19 mouse cellular contexts compared by ENCODE assay signal in genomic region chr9:99797066-99797770, GRCm38 (mm10).
DNase-seq lines count a peak whose midpoint lies in the region; ATAC-seq lines count a peak whose summit lies in the region.
"Had no signal": no experiment of that assay in that cellular context is flagged by ENCODE, and none has a peak within 500 bp of the region (broad histone marks: within the 10 kb centered on the region; RNA-seq: fewer than 3 reads in every experiment).

No protein-coding gene starts in this region.

- H3K4me1 ChIP-seq in midbrain, embryonic 11.5 days (ENCODE audit: control insufficient read depth, insufficient read depth, low read length), result peaks cover 34% of the 10 kb centered on the region
- H3K4me1 ChIP-seq in midbrain, embryonic 15.5 days, result peaks cover 24% of the 10 kb centered on the region
- H3K4me1 ChIP-seq in hindbrain, embryonic 13.5 days (replicated peaks), result peaks cover 35% of the 10 kb centered on the region
- H3K4me1 ChIP-seq in heart, embryonic 10.5 days, result peaks cover 7% of the 10 kb centered on the region

- no peaks in the 10 kb centered on the region for H3K9me3 ChIP-seq in midbrain, embryonic 11.5 days (ENCODE audit: control insufficient read depth, low read length)
- H3K9me3 ChIP-seq in midbrain, embryonic 15.5 days, result no peaks in the 10 kb centered on the region
- H3K9me3 ChIP-seq in hindbrain, embryonic 13.5 days, result no peaks in the 10 kb centered on the region
- H3K9me3 ChIP-seq in heart, embryonic 10.5 days, result no peaks in the 10 kb centered on the region
- H3K9me3 ChIP-seq: intestine, embryonic 15.5 days; limb, embryonic 12.5 days had no signal

- 0 out of 2 replicates have a peak overlapping the region, but pooled peaks have one; percentile 5 for H3K27ac ChIP-seq in midbrain, embryonic 11.5 days (ENCODE audit: low read depth, low read length)
- H3K27ac ChIP-seq in midbrain, embryonic 15.5 days, result no peak overlapping the region
- peak overlapping the region; percentile 44; the same call in 1 of the 2 replicates for H3K27ac ChIP-seq in hindbrain, embryonic 13.5 days
- no peak overlapping the region for H3K27ac ChIP-seq in heart, embryonic 10.5 days
- H3K27ac ChIP-seq: gastrocnemius, adult 2 months; intestine, embryonic 15.5 days; layer of hippocampus, adult 2 months; left cerebral cortex, adult 2 months; limb, embryonic 12.5 days; liver, embryonic 14.5 days had no signal

- DNase-seq in midbrain, embryonic 11.5 days (ENCODE audit: low spot score, missing footprints), result peak; percentile 92
- DNase-seq in embryo, embryonic 9.5 days (ENCODE audit: extremely low spot score), result peak; percentile 19
- peak; percentile 86 for DNase-seq in retina, postnatal 1 day
- no peak for DNase-seq in cerebellum, postnatal 4 days (ENCODE audit: low spot score in 2 of 2)
- no peak for DNase-seq in heart, embryonic 10.5 days (ENCODE audit: low spot score)
- no peak for DNase-seq in thymus, postnatal 36 days
- DNase-seq: B cell, adult 2 months; cerebellum, adult 18-20 months; gastrocnemius, adult 2 months; right cerebral cortex, adult 18-20 months; thymus, postnatal 14 days had no signal

- ATAC-seq in midbrain, embryonic 11.5 days (ENCODE audit: low FRiP score), result no peak
- ATAC-seq in midbrain, embryonic 15.5 days (replicated peaks), result no peak
- no peak for ATAC-seq in hindbrain, embryonic 13.5 days (ENCODE audit: low FRiP score)
- ATAC-seq: intestine, embryonic 15.5 days; lung, postnatal 0 days had no signal

- no peak overlapping the region for H3K9ac ChIP-seq in midbrain, embryonic 11.5 days (ENCODE audit: low read length)
- H3K9ac ChIP-seq in midbrain, embryonic 15.5 days, result no peak overlapping the region
- no peak overlapping the region for H3K9ac ChIP-seq in hindbrain, embryonic 13.5 days
- H3K9ac ChIP-seq: intestine, embryonic 15.5 days; limb, embryonic 12.5 days; liver, embryonic 14.5 days had no signal

- 17% methylated on average over 9 of the region's 9 CpGs for WGBS in midbrain, embryonic 11.5 days
- 12% methylated on average over 9 of the region's 9 CpGs for WGBS in midbrain, embryonic 15.5 days
- WGBS in hindbrain, embryonic 13.5 days, result 11% methylated on average over 9 of the region's 9 CpGs
- WGBS in heart, embryonic 10.5 days, result 70% methylated on average over 9 of the region's 9 CpGs

- H3K4me3 ChIP-seq in midbrain, embryonic 11.5 days (ENCODE audit: low read depth, low read length), result no peak overlapping the region
- H3K4me3 ChIP-seq in midbrain, embryonic 15.5 days, result no peak overlapping the region
- no peak overlapping the region for H3K4me3 ChIP-seq in hindbrain, embryonic 13.5 days
- no peak overlapping the region for H3K4me3 ChIP-seq in heart, embryonic 10.5 days
- H3K4me3 ChIP-seq: gastrocnemius, adult 2 months; intestine, embryonic 15.5 days; layer of hippocampus, adult 2 months; left cerebral cortex, adult 2 months; limb, embryonic 12.5 days had no signal

- no peak overlapping the region for H3K4me2 ChIP-seq in midbrain, embryonic 11.5 days
- H3K4me2 ChIP-seq in midbrain, embryonic 15.5 days, result no peak overlapping the region
- no peak overlapping the region for H3K4me2 ChIP-seq in hindbrain, embryonic 13.5 days
- H3K4me2 ChIP-seq: intestine, embryonic 15.5 days; limb, embryonic 12.5 days had no signal

- peaks cover 7% of the 10 kb centered on the region; the same call in 1 of the 2 replicates for H3K27me3 ChIP-seq in midbrain, embryonic 11.5 days (ENCODE audit: control insufficient read depth, insufficient read depth, low read length)
- H3K27me3 ChIP-seq in midbrain, embryonic 15.5 days (replicated peaks), result peaks cover 3% of the 10 kb centered on the region; the same call in 1 of the 2 replicates
- peaks cover 27% of the 10 kb centered on the region for H3K27me3 ChIP-seq in hindbrain, embryonic 13.5 days
- 0 out of 2 replicates have a peak, but pooled peaks cover 10% of the 10 kb centered on the region for H3K27me3 ChIP-seq in heart, embryonic 10.5 days (ENCODE audit: insufficient read depth, poor library complexity, severe bottlenecking)
- H3K27me3 ChIP-seq: intestine, embryonic 15.5 days had no signal

- no peaks in the 10 kb centered on the region for H3K36me3 ChIP-seq in midbrain, embryonic 11.5 days (ENCODE audit: control insufficient read depth, insufficient read depth, low read length)
- no peaks in the 10 kb centered on the region for H3K36me3 ChIP-seq in midbrain, embryonic 15.5 days (replicated peaks)
- no peaks in the 10 kb centered on the region for H3K36me3 ChIP-seq in hindbrain, embryonic 13.5 days
- H3K36me3 ChIP-seq in heart, embryonic 10.5 days, result no peaks in the 10 kb centered on the region
- H3K36me3 ChIP-seq: intestine, embryonic 15.5 days; limb, embryonic 12.5 days had no signal

Comparison
In these comparisons a context has a peak if more than half of its experiments do, and no peak if none do; other contexts are left out.
1. H3K27ac ChIP-seq: peak in midbrain, embryonic 11.5 days (single experiment) and hindbrain, embryonic 13.5 days (single experiment); none in midbrain, embryonic 15.5 days (single experiment) and heart, embryonic 10.5 days (single experiment).
2. DNase-seq: peak in midbrain, embryonic 11.5 days (single experiment), embryo, embryonic 9.5 days (single experiment) and retina, postnatal 1 day (single experiment); none in cerebellum, postnatal 4 days (0 of 2), heart, embryonic 10.5 days (single experiment) and thymus, postnatal 36 days (0 of 2).